Mouse (Mus musculus) megakaryocyte, adult 5-6 weeks (primary cell): Measurements from ENCODE around the gene Phpt1. TPM values are rescaled to one million over a fixed set of nuclear protein-coding genes. Genes with fewer than 3 reads are reported as not detected.
A peak's percentile ranks its signal among the peaks of the same experiment; 100 is the strongest.

Experiments
- ATAC-seq: 2 replicates; pipeline ENCODE4 v1.8.0; 2016; ENCODE audit warnings: mild to moderate bottlenecking, inconsistent platforms; ENCODE audit not compliant: poor library complexity, severe bottlenecking
- total RNA-seq, 2 experiments: library from RNA; stranded (forward) in 1 of 2; stranded (reverse) in 1 of 2; fragments of 153-499, 151-499 nt in 1 of 2; fragments of 221-1000, 200-1000 nt in 1 of 2; gene quantifications; 2 replicates each; pipeline versions ENCODE4 v1.2.3 to v1.2.4; 2015 to 2017

Gene Phpt1
- total RNA-seq, 2 experiments from 2014 or later, result 11.8 to 15.1 TPM

GRCm38 (mm10) chr2:25583120-25583481 is 8.1 kb upstream of the Phpt1 start:
- no peak for ATAC-seq

- 0 out of 2 replicates have a peak, but pooled peaks have one; percentile 16 for ATAC-seq
Observed at GRCm38 (mm10) chr2:25582466-25583119, 7.6 kb upstream of the Phpt1 start.

GRCm38 (mm10) chr2:25581901-25582301 is 6.9 kb upstream of the Phpt1 start:
- ATAC-seq, result peak; percentile 41

GRCm38 (mm10) chr2:25581294-25581864 is 6.4 kb upstream of the Phpt1 start, which contains the start of gene Ajm1:
Ajm1 (minus strand) TSS chr2:25581757.
- ATAC-seq, result peak; percentile 82

GRCm38 (mm10) chr2:25580621-25581101 is 5.6 kb upstream of the Phpt1 start:
- ATAC-seq, result no peak

GRCm38 (mm10) chr2:25579737-25580460 is 4.9 kb upstream of the Phpt1 start:
- ATAC-seq, result no peak

- no peak for ATAC-seq
Observed at GRCm38 (mm10) chr2:25578796-25579736, 4.0 kb upstream of the Phpt1 start.

- no peak for ATAC-seq
Observed at GRCm38 (mm10) chr2:25577951-25578795, 3.1 kb upstream of the Phpt1 start.

- no peak for ATAC-seq
Observed at GRCm38 (mm10) chr2:25576965-25577891, 2.2 kb upstream of the Phpt1 start.

- no peak for ATAC-seq
Observed at GRCm38 (mm10) chr2:25576028-25576850, 1.2 kb upstream of the Phpt1 start.

- 0 out of 2 replicates have a peak, but pooled peaks have one; percentile 12 for ATAC-seq
Observed at GRCm38 (mm10) chr2:25575432-25576027, 506 bp upstream of the Phpt1 start.

- ATAC-seq, result no peak
Observed at GRCm38 (mm10) chr2:25574136-25574535, 888 bp downstream of the Phpt1 start.

GRCm38 (mm10) chr2:25573068-25573467 is 2.0 kb downstream of the Phpt1 start:
- ATAC-seq, result no peak

GRCm38 (mm10) chr2:25571221-25571620 is 3.8 kb downstream of the Phpt1 start:
- no peak for ATAC-seq

GRCm38 (mm10) chr2:25569323-25569722 is 5.7 kb downstream of the Phpt1 start:
- ATAC-seq, result no peak

GRCm38 (mm10) chr2:25568473-25569019 is 6.5 kb downstream of the Phpt1 start:
- no peak for ATAC-seq

GRCm38 (mm10) chr2:25566558-25566957 is 8.5 kb downstream of the Phpt1 start:
- ATAC-seq, result no peak
